Mouse (Mus musculus) forelimb bud, embryonic 11.5 days (tissue): ENCODE measurements at regions not wholly inside any gene's neighbourhood (a gene's known extent, or its start where the extent isn't known, plus 50 kb on each side); places are given as distances from the start of the nearest gene placed in this dataset.

Source experiments
- DNase-seq: peaks from one replicate; pipeline ENCODE4 v3.0.0-alpha.2; 2012; ENCODE audit warnings: low read depth, low spot score

- no peak for DNase-seq
These were observed 84.3 kb downstream of the Tmem168 start for GRCm38 (mm10) chr6:13523463-13524202.

GRCm38 (mm10) chr6:13514126-13514525, 93.8 kb downstream of the Tmem168 start:
- DNase-seq, result no peak

GRCm38 (mm10) chr6:13476493-13477129, 131.3 kb downstream of the Tmem168 start:
- no peak for DNase-seq

- no peak for DNase-seq
These were observed 158.6 kb downstream of the Tmem168 start for GRCm38 (mm10) chr6:13449160-13449787.

GRCm38 (mm10) chr6:13413768-13414167, 189.0 kb upstream of the Vwde start:
- peak; percentile 8 for DNase-seq

GRCm38 (mm10) chr6:13413092-13413491, 188.3 kb upstream of the Vwde start:
- DNase-seq, result no peak

- DNase-seq, result no peak
These were observed 159.7 kb upstream of the Vwde start for GRCm38 (mm10) chr6:13384469-13384868.

GRCm38 (mm10) chr6:13383211-13383610, 158.4 kb upstream of the Vwde start:
- DNase-seq, result no peak

GRCm38 (mm10) chr6:13380819-13381218, 156.1 kb upstream of the Vwde start:
- DNase-seq, result no peak

GRCm38 (mm10) chr6:13379727-13380126, 155.0 kb upstream of the Vwde start:
- DNase-seq, result no peak

GRCm38 (mm10) chr6:13373896-13374295, 149.1 kb upstream of the Vwde start:
- no peak for DNase-seq

- no peak for DNase-seq
These were observed 145.0 kb upstream of the Vwde start for GRCm38 (mm10) chr6:13369709-13370296.
